Comparison of ENCODE assay signal across 16 mouse cellular contexts in genomic region chr7:73426235-73426634, GRCm38 (mm10). TPM values are rescaled to one million over a fixed set of nuclear protein-coding genes. Genes with fewer than 3 reads are reported as not detected.
DNase-seq lines count a peak whose midpoint lies in the region; ATAC-seq and TF ChIP-seq lines count a peak whose summit lies in the region.
"Had no signal": no experiment of that assay in that cellular context is flagged by ENCODE, and none has a peak within 500 bp of the region (broad histone marks: within the 10 kb centered on the region; RNA-seq: fewer than 3 reads in every experiment).

No protein-coding gene starts in this region.

- no peak overlapping the region for H3K4me3 ChIP-seq in lung, embryonic 16.5 days (ENCODE audit: low read length)
- no peak overlapping the region for H3K4me3 ChIP-seq in lung, adult 2 months (replicated peaks; ENCODE audit: extremely low read depth, low read depth, low read length)
- no peak overlapping the region for H3K4me3 ChIP-seq in lung, postnatal 0 days (ENCODE audit: low read depth, low read length)
- no peak overlapping the region for H3K4me3 ChIP-seq in kidney, adult 2 months (ENCODE audit: insufficient read depth, low read depth, low read length)
- H3K4me3 ChIP-seq: heart, embryonic 12.5 days; kidney, embryonic 15.5 days; stomach, embryonic 15.5 days had no signal

- no peak overlapping the region for H3K4me2 ChIP-seq in lung, embryonic 16.5 days (ENCODE audit: low read depth, low read length)
- H3K4me2 ChIP-seq in lung, postnatal 0 days (replicated peaks; ENCODE audit: low read depth, low read length), result no peak overlapping the region
- H3K4me2 ChIP-seq: heart, embryonic 12.5 days; kidney, embryonic 15.5 days; stomach, embryonic 15.5 days had no signal

- ATAC-seq in lung, embryonic 16.5 days (ENCODE audit: low read depth), result peak; percentile 3; the same call in 1 of the 2 replicates
- peak; percentile 32 for ATAC-seq in lung, postnatal 0 days
- ATAC-seq: forebrain, embryonic 16.5 days had no signal

- peak; percentile 82 for DNase-seq in adrenal gland, adult 2 months
- DNase-seq in adrenal gland, postnatal 4 days (ENCODE audit: low spot score in 2 of 2), result no peak
- no peak for DNase-seq in lung, adult 2 months
- DNase-seq in lung, postnatal 0 days (ENCODE audit: low spot score), result peak; percentile 43
- DNase-seq in embryo, embryonic 9.5 days (ENCODE audit: extremely low spot score), result no peak
- DNase-seq in kidney, adult 2 months, result no peak
- DNase-seq in cerebellum, adult 8-10 months, result no peak
- DNase-seq: B cell, adult 2 months; cerebellum, adult 9-11 months; gastrocnemius, postnatal 10 days; heart, postnatal 36 days had no signal

- TF ChIP-seq CTCF in lung, adult 2 months (IDR thresholded peaks at IDR 0.05; ENCODE audit: insufficient read depth, low read length), result no peak
- TF ChIP-seq CTCF in lung, postnatal 0 days (IDR thresholded peaks at IDR 0.05), result no peak
- TF ChIP-seq CTCF in kidney, adult 2 months (conservative IDR thresholded peaks at IDR 0.05; ENCODE audit: insufficient read depth, insufficient read length, low read depth, low read length), result no peak

- no peak overlapping the region for H3K9ac ChIP-seq in lung, embryonic 16.5 days (ENCODE audit: low read length)
- H3K9ac ChIP-seq in lung, postnatal 0 days (replicated peaks; ENCODE audit: low read depth), result no peak overlapping the region
- H3K9ac ChIP-seq: heart, embryonic 12.5 days; kidney, embryonic 15.5 days; stomach, embryonic 15.5 days had no signal

- WGBS in lung, embryonic 16.5 days, result 50% methylated on average over 3 of the region's 3 CpGs
- WGBS in lung, adult 2 months, result 49% methylated on average over 3 of the region's 3 CpGs
- 56% methylated on average over 3 of the region's 3 CpGs for WGBS in lung, postnatal 0 days
- WGBS in kidney, adult 2 months, result 71% methylated on average over 3 of the region's 3 CpGs

- TF ChIP-seq EP300 in lung, postnatal 0 days (IDR thresholded peaks at IDR 0.05), result no peak

- no peak for TF ChIP-seq POLR2A in lung, adult 2 months (IDR thresholded peaks at IDR 0.05; ENCODE audit: borderline replicate concordance, extremely low read depth, low read depth, low read length)
- TF ChIP-seq POLR2A in kidney, adult 2 months (IDR thresholded peaks at IDR 0.05; ENCODE audit: low read depth, low read length), result no peak

- H3K4me1 ChIP-seq in lung, embryonic 16.5 days (replicated peaks; ENCODE audit: control insufficient read depth, insufficient read depth, low read length), result peaks cover 16% of the 10 kb centered on the region
- no peaks in the 10 kb centered on the region for H3K4me1 ChIP-seq in lung, adult 2 months (ENCODE audit: control insufficient read depth, insufficient read depth, low read length)
- no peaks in the 10 kb centered on the region for H3K4me1 ChIP-seq in lung, postnatal 0 days (ENCODE audit: insufficient read depth, low read depth, low read length)
- no peaks in the 10 kb centered on the region for H3K4me1 ChIP-seq in kidney, adult 2 months (ENCODE audit: control insufficient read depth, insufficient read depth, low read length)

- H3K36me3 ChIP-seq in lung, embryonic 16.5 days (ENCODE audit: control insufficient read depth, insufficient read depth, low read length), result peaks cover 35% of the 10 kb centered on the region
- H3K36me3 ChIP-seq in lung, postnatal 0 days (ENCODE audit: insufficient read depth, low read length), result peaks cover 21% of the 10 kb centered on the region
- peaks cover 2% of the 10 kb centered on the region; the same call in 1 of the 2 replicates for H3K36me3 ChIP-seq in kidney, adult 2 months (ENCODE audit: control insufficient read depth, insufficient read depth, low read length)

- H3K27me3 ChIP-seq in lung, embryonic 16.5 days (ENCODE audit: control insufficient read depth, insufficient read depth, low read depth, low read length), result no peaks in the 10 kb centered on the region
- H3K27me3 ChIP-seq in lung, postnatal 0 days (replicated peaks; ENCODE audit: insufficient read depth, low read length), result no peaks in the 10 kb centered on the region
- no peaks in the 10 kb centered on the region for H3K27me3 ChIP-seq in kidney, adult 2 months (replicated peaks; ENCODE audit: control insufficient read depth, insufficient read depth, low read length)
- H3K27me3 ChIP-seq: heart, embryonic 12.5 days; kidney, embryonic 15.5 days; stomach, embryonic 15.5 days had no signal

- H3K27ac ChIP-seq in lung, embryonic 16.5 days (ENCODE audit: low read length), result no peak overlapping the region
- no peak overlapping the region for H3K27ac ChIP-seq in lung, postnatal 0 days (ENCODE audit: low read length)
- H3K27ac ChIP-seq in kidney, adult 2 months (ENCODE audit: insufficient read depth, low read depth, low read length), result no peak overlapping the region
- H3K27ac ChIP-seq: kidney, embryonic 15.5 days; stomach, embryonic 15.5 days had no signal

- no peaks in the 10 kb centered on the region for H3K9me3 ChIP-seq in lung, embryonic 16.5 days (ENCODE audit: control insufficient read depth, low read length)
- no peaks in the 10 kb centered on the region for H3K9me3 ChIP-seq in lung, postnatal 0 days (ENCODE audit: low read length)
- H3K9me3 ChIP-seq: heart, embryonic 12.5 days; kidney, embryonic 15.5 days; stomach, embryonic 15.5 days had no signal

RNA-seq across cellular contexts. Expression of gene Rgma, which starts 50.9 kb away (rescaled TPM):
- 10 to 100 TPM in 1 of 2 experiments, 1 to 10 TPM in 1; 8.2 to 24.1 TPM for total RNA-seq in adrenal gland, adult 2 months (2021)
- polyA plus RNA-seq in adrenal gland, adult 2 months (2012; rRNA removed), result 21.6 and 22.8 TPM in 2 replicates
- 10 to 100 TPM; 15.6 to 17.0 TPM for total RNA-seq in adrenal gland, postnatal 4 days (2021)
- 10.1 and 10.5 TPM in 2 replicates for polyA plus RNA-seq in lung, embryonic 16.5 days (2015; fragmentation: Nextera tagmentation; extraction: Ambion mirVana)
- 23.4 and 27.5 TPM in 2 replicates for polyA plus RNA-seq in lung, adult 2 months (2012; rRNA removed)
- 4.8 and 5.9 TPM in 2 replicates for polyA plus RNA-seq in lung, postnatal 0 days (2015; fragmentation: Nextera tagmentation; extraction: Ambion mirVana)
- polyA plus RNA-seq in kidney, adult 2 months (2012; rRNA removed), result 7.2 and 8.7 TPM in 2 replicates

Comparison
In these comparisons a context has a peak if more than half of its experiments do, and no peak if none do; other contexts are left out.
1. DNase-seq: peak in adrenal gland, adult 2 months (single experiment) and lung, postnatal 0 days (single experiment); none in adrenal gland, postnatal 4 days (0 of 2), lung, adult 2 months (single experiment), embryo, embryonic 9.5 days (single experiment), kidney, adult 2 months (single experiment) and cerebellum, adult 8-10 months (single experiment).